Mouse (Mus musculus): ENCODE measurements at regions not wholly inside any gene's neighbourhood (a gene's known extent, or its start where the extent isn't known, plus 50 kb on each side); places are given as distances from the start of the nearest gene placed in this dataset.

- H3K4me2 ChIP-seq (ENCODE audit: low read depth, low read length): no peak overlapping the region
- 65% methylated on average over 7 of the region's 7 CpGs for WGBS
- ATAC-seq (ENCODE audit: low read depth): no peak
Observed at GRCm38 (mm10) chr4:53327382-53328165, 112.6 kb upstream of the Slc44a1 start.

GRCm38 (mm10) chr4:53323838-53324237 lies 116.4 kb upstream of the Slc44a1 start:
- H3K4me1 ChIP-seq (replicated peaks; ENCODE audit: control insufficient read depth, insufficient read depth, low read length): peaks cover under 1% of the 10 kb centered on the region; the same call in 1 of the 2 replicates
- no peak overlapping the region for H3K4me2 ChIP-seq (ENCODE audit: low read depth, low read length)
- no peak overlapping the region for H3K27ac ChIP-seq (ENCODE audit: low read length)
- H3K4me3 ChIP-seq (ENCODE audit: low read length): no peak overlapping the region
- no peaks in the 10 kb centered on the region for H3K9me3 ChIP-seq (ENCODE audit: control insufficient read depth, low read length)
- H3K9ac ChIP-seq (ENCODE audit: low read length): no peak overlapping the region
- 67% methylated on average over 4 of the region's 4 CpGs for WGBS
- H3K27me3 ChIP-seq (ENCODE audit: control insufficient read depth, insufficient read depth, low read depth, low read length): no peaks in the 10 kb centered on the region
- no peak for ATAC-seq (ENCODE audit: low read depth)
- no peaks in the 10 kb centered on the region for H3K36me3 ChIP-seq (ENCODE audit: control insufficient read depth, insufficient read depth, low read length)

More at GRCm38 (mm10) chr4:53327382-53328165, 112.6 kb upstream of the Slc44a1 start:
- no peaks in the 10 kb centered on the region for H3K4me1 ChIP-seq (replicated peaks; ENCODE audit: control insufficient read depth, insufficient read depth, low read length)
- no peaks in the 10 kb centered on the region for H3K9me3 ChIP-seq (ENCODE audit: control insufficient read depth, low read length)
- H3K27ac ChIP-seq (ENCODE audit: low read length): no peak overlapping the region
- no peaks in the 10 kb centered on the region for H3K27me3 ChIP-seq (ENCODE audit: control insufficient read depth, insufficient read depth, low read depth, low read length)
- H3K9ac ChIP-seq (ENCODE audit: low read length): no peak overlapping the region
- H3K36me3 ChIP-seq (ENCODE audit: control insufficient read depth, insufficient read depth, low read length): no peaks in the 10 kb centered on the region
- no peak overlapping the region for H3K4me3 ChIP-seq (ENCODE audit: low read length)

- Histone ChIP-seq H3K4me1 (replicated peaks; ENCODE audit: control insufficient read depth, insufficient read depth, low read length) (peaks cover 5% of the 10 kb centered on the region; the same call in 1 of the 2 replicates), H3K9me3 (ENCODE audit: control insufficient read depth, low read length) (no peaks in the 10 kb centered on the region), H3K4me3 (ENCODE audit: low read length) (no peak overlapping the region), H3K4me2 (ENCODE audit: low read depth, low read length) (no peak overlapping the region), H3K27me3 (ENCODE audit: control insufficient read depth, insufficient read depth, low read depth, low read length) (no peaks in the 10 kb centered on the region), H3K27ac (ENCODE audit: low read length) (no peak overlapping the region), H3K9ac (ENCODE audit: low read length) (no peak overlapping the region), H3K36me3 (ENCODE audit: control insufficient read depth, insufficient read depth, low read length) (no peaks in the 10 kb centered on the region)
- ATAC-seq (ENCODE audit: low read depth): no peak
- WGBS: 63% methylated on average over 3 of the region's 3 CpGs
Observed at GRCm38 (mm10) chr4:53323195-53323594, 117.0 kb upstream of the Slc44a1 start.

GRCm38 (mm10) chr4:53322484-53322883 lies 117.7 kb upstream of the Slc44a1 start:
- Histone ChIP-seq H3K27me3 (ENCODE audit: control insufficient read depth, insufficient read depth, low read depth, low read length) (no peaks in the 10 kb centered on the region), H3K9me3 (ENCODE audit: control insufficient read depth, low read length) (no peaks in the 10 kb centered on the region), H3K9ac (ENCODE audit: low read length) (no peak overlapping the region), H3K36me3 (ENCODE audit: control insufficient read depth, insufficient read depth, low read length) (no peaks in the 10 kb centered on the region), H3K4me1 (replicated peaks; ENCODE audit: control insufficient read depth, insufficient read depth, low read length) (peaks cover 10% of the 10 kb centered on the region), H3K27ac (ENCODE audit: low read length) (no peak overlapping the region), H3K4me3 (ENCODE audit: low read length) (no peak overlapping the region), H3K4me2 (ENCODE audit: low read depth, low read length) (no peak overlapping the region)
- ATAC-seq (ENCODE audit: low read depth): no peak
- 69% methylated on average over 5 of the region's 5 CpGs for WGBS

- WGBS: 80% methylated on average over 6 of the region's 6 CpGs
- H3K27me3 ChIP-seq (ENCODE audit: control insufficient read depth, insufficient read depth, low read depth, low read length): no peaks in the 10 kb centered on the region
- no peak for ATAC-seq (ENCODE audit: low read depth)
Observed at GRCm38 (mm10) chr4:53320735-53321449, 119.3 kb upstream of the Slc44a1 start.

GRCm38 (mm10) chr4:53319051-53319450 lies 121.2 kb upstream of the Slc44a1 start:
- Histone ChIP-seq H3K27me3 (ENCODE audit: control insufficient read depth, insufficient read depth, low read depth, low read length) (no peaks in the 10 kb centered on the region), H3K4me3 (ENCODE audit: low read length) (no peak overlapping the region), H3K9ac (ENCODE audit: low read length) (no peak overlapping the region), H3K4me2 (ENCODE audit: low read depth, low read length) (no peak overlapping the region), H3K9me3 (ENCODE audit: control insufficient read depth, low read length) (no peaks in the 10 kb centered on the region), H3K4me1 (replicated peaks; ENCODE audit: control insufficient read depth, insufficient read depth, low read length) (peaks cover 40% of the 10 kb centered on the region), H3K36me3 (ENCODE audit: control insufficient read depth, insufficient read depth, low read length) (no peaks in the 10 kb centered on the region), H3K27ac (ENCODE audit: low read length) (peak overlapping the region; percentile 67)
- ATAC-seq (ENCODE audit: low read depth): peak; percentile 54
- WGBS: 57% methylated on average over 4 of the region's 4 CpGs

More at GRCm38 (mm10) chr4:53320735-53321449, 119.3 kb upstream of the Slc44a1 start:
- Histone ChIP-seq H3K27ac (ENCODE audit: low read length) (no peak overlapping the region), H3K4me1 (replicated peaks; ENCODE audit: control insufficient read depth, insufficient read depth, low read length) (peaks cover 26% of the 10 kb centered on the region), H3K9me3 (ENCODE audit: control insufficient read depth, low read length) (no peaks in the 10 kb centered on the region), H3K4me3 (ENCODE audit: low read length) (no peak overlapping the region), H3K9ac (ENCODE audit: low read length) (no peak overlapping the region), H3K36me3 (ENCODE audit: control insufficient read depth, insufficient read depth, low read length) (no peaks in the 10 kb centered on the region), H3K4me2 (ENCODE audit: low read depth, low read length) (no peak overlapping the region)

GRCm38 (mm10) chr4:53318181-53318580 lies 122.0 kb upstream of the Slc44a1 start:
- H3K27ac ChIP-seq (ENCODE audit: low read length): no peak overlapping the region; the same call in 1 of the 2 replicates
- WGBS: 67% methylated on average over 6 of the region's 6 CpGs
- no peak overlapping the region for H3K4me3 ChIP-seq (ENCODE audit: low read length)
- no peaks in the 10 kb centered on the region for H3K36me3 ChIP-seq (ENCODE audit: control insufficient read depth, insufficient read depth, low read length)
- no peak for ATAC-seq (ENCODE audit: low read depth)
- no peaks in the 10 kb centered on the region for H3K9me3 ChIP-seq (ENCODE audit: control insufficient read depth, low read length)
- H3K4me2 ChIP-seq (ENCODE audit: low read depth, low read length): no peak overlapping the region
- H3K9ac ChIP-seq (ENCODE audit: low read length): no peak overlapping the region
- H3K27me3 ChIP-seq (ENCODE audit: control insufficient read depth, insufficient read depth, low read depth, low read length): no peaks in the 10 kb centered on the region
- H3K4me1 ChIP-seq (replicated peaks; ENCODE audit: control insufficient read depth, insufficient read depth, low read length): peaks cover 40% of the 10 kb centered on the region

GRCm38 (mm10) chr4:53317453-53317824 lies 122.8 kb upstream of the Slc44a1 start:
- Histone ChIP-seq H3K27ac (ENCODE audit: low read length) (peak overlapping the region; percentile 95), H3K27me3 (ENCODE audit: control insufficient read depth, insufficient read depth, low read depth, low read length) (no peaks in the 10 kb centered on the region), H3K9me3 (ENCODE audit: control insufficient read depth, low read length) (no peaks in the 10 kb centered on the region), H3K4me2 (ENCODE audit: low read depth, low read length) (no peak overlapping the region), H3K9ac (ENCODE audit: low read length) (0 out of 2 replicates have a peak overlapping the region, but pooled peaks have one; percentile 13), H3K4me3 (ENCODE audit: low read length) (no peak overlapping the region), H3K4me1 (replicated peaks; ENCODE audit: control insufficient read depth, insufficient read depth, low read length) (peaks cover 40% of the 10 kb centered on the region), H3K36me3 (ENCODE audit: control insufficient read depth, insufficient read depth, low read length) (no peaks in the 10 kb centered on the region)
- no peak for ATAC-seq (ENCODE audit: low read depth)
- 64% methylated on average over 7 of the region's 7 CpGs for WGBS

GRCm38 (mm10) chr4:53316796-53317452 lies 123.3 kb upstream of the Slc44a1 start:
- no peaks in the 10 kb centered on the region for H3K27me3 ChIP-seq (ENCODE audit: control insufficient read depth, insufficient read depth, low read depth, low read length)
- H3K36me3 ChIP-seq (ENCODE audit: control insufficient read depth, insufficient read depth, low read length): no peaks in the 10 kb centered on the region
- peak overlapping the region; percentile 95 for H3K27ac ChIP-seq (ENCODE audit: low read length)
- no peaks in the 10 kb centered on the region for H3K9me3 ChIP-seq (ENCODE audit: control insufficient read depth, low read length)
- H3K4me3 ChIP-seq (ENCODE audit: low read length): no peak overlapping the region
- 59% methylated on average over 14 of the region's 14 CpGs for WGBS
- H3K9ac ChIP-seq (ENCODE audit: low read length): 0 out of 2 replicates have a peak overlapping the region, but pooled peaks have one; percentile 13
- peaks cover 40% of the 10 kb centered on the region for H3K4me1 ChIP-seq (replicated peaks; ENCODE audit: control insufficient read depth, insufficient read depth, low read length)
- no peak overlapping the region for H3K4me2 ChIP-seq (ENCODE audit: low read depth, low read length)
- 0 out of 2 replicates have a peak, but pooled peaks have one; percentile 3 for ATAC-seq (ENCODE audit: low read depth)
